Mouse (Mus musculus) stomach, postnatal 0 days (tissue): Measurements from ENCODE around the gene Krtcap2.

ENCODE experiments used
- CTCF ChIP-seq: IDR thresholded peaks from 2 replicates; pipeline ENCODE4 v1.5.1; 2016; ENCODE audit warnings: antibody characterized with exemption, low read depth, mild to moderate bottlenecking, moderate library complexity
- EP300 ChIP-seq: optimal IDR thresholded peaks from 2 replicates; pipeline ENCODE3; 2016; ENCODE audit warnings: antibody characterized with exemption

DNA sequence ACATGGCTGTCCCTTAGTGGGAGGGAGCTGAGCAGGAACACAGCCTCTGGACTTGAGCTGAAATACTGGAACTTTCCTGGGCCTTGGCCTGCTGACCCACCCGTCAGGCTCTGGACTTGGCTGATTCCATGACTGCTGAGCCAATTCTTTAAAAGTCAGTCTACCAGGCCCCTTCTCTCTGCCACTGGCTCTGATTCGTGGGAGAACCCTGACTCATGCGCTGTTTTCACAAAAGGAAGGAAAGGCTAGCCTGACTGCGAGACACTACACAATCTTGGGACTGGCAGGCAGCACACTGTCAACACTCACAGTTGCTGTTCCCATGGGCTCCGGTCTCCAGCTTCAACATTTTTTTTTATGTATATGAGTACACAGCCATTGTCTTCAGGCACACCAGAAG, 10.4 kb downstream of the Krtcap2 start:
- TF ChIP-seq CTCF = no peak
- no peak for TF ChIP-seq EP300
